ENCODE assay signal across 8 mouse cellular contexts in genomic region chr11:100826161-100826866, GRCm38 (mm10). TPM values are rescaled to one million over a fixed set of nuclear protein-coding genes. Genes with fewer than 3 reads are reported as not detected.
A peak's percentile ranks its signal among the peaks of the same experiment; 100 is the strongest.
DNase-seq lines count a peak whose midpoint lies in the region; ATAC-seq lines count a peak whose summit lies in the region.

No protein-coding gene starts in this region.

- H3K4me3 ChIP-seq in intestine, embryonic 16.5 days (ENCODE audit: low read length), result no peak overlapping the region

- H3K27me3 ChIP-seq in intestine, embryonic 16.5 days (replicated peaks; ENCODE audit: control insufficient read depth, insufficient read depth, low read length), result no peaks in the 10 kb centered on the region

- H3K4me2 ChIP-seq in intestine, embryonic 16.5 days (ENCODE audit: low read depth, low read length), result no peak overlapping the region

- WGBS in intestine, embryonic 16.5 days, result 71% methylated on average over 13 of the region's 13 CpGs

- H3K9me3 ChIP-seq in intestine, embryonic 16.5 days (ENCODE audit: control insufficient read depth, low read length), result no peaks in the 10 kb centered on the region

- H3K36me3 ChIP-seq in intestine, embryonic 16.5 days (ENCODE audit: control insufficient read depth, insufficient read depth, low read length), result no peaks in the 10 kb centered on the region

- peaks cover 14% of the 10 kb centered on the region; the same call in 1 of the 2 replicates for H3K4me1 ChIP-seq in intestine, embryonic 16.5 days (ENCODE audit: control insufficient read depth, insufficient read depth, low read length)

- no peak overlapping the region for H3K9ac ChIP-seq in intestine, embryonic 16.5 days (ENCODE audit: low read depth, low read length)

- peak; percentile 62; the same call in 1 of the 2 replicates for ATAC-seq in frontal cortex, adult (ENCODE audit: low TSS enrichment)
- ATAC-seq in neutrophil, adult 5-6 weeks (ENCODE audit: extremely low read depth, insufficient number of reproducible peaks, low FRiP score, poor library complexity, severe bottlenecking), result peak; percentile 28; the same call in 1 of the 2 replicates
- no peak for ATAC-seq in activated CD4-positive, CD25-positive, alpha-beta regulatory T cell, adult 4 months
- ATAC-seq in intestine, embryonic 16.5 days, result no peak

- H3K27ac ChIP-seq in intestine, embryonic 16.5 days (ENCODE audit: low read length), result no peak overlapping the region

- no peak for DNase-seq in frontal cortex, postnatal 25 days (ENCODE audit: low spot score in 2 of 2)
- peak; percentile 66 for DNase-seq in 416B (ENCODE audit: low read depth)
- peak; percentile 57 to 61 for DNase-seq in frontal cortex, adult 2 months (ENCODE audit: extremely low spot score in 1 of 2, low spot score in 1 of 2)
- no peak for DNase-seq in urinary bladder, postnatal 36 days (ENCODE audit: low spot score in 2 of 2)

RNA-seq across cellular contexts. Expression of gene Stat5b, which starts 24.2 kb away (rescaled TPM):
- 28.7 and 29.6 TPM in 2 replicates for polyA plus RNA-seq in frontal cortex, adult 2 months (2012; rRNA removed)
- total RNA-seq in neutrophil, adult 5-6 weeks (2017), result 103 and 108 TPM in 2 replicates
- 10 to 100 TPM; 27.8 to 37.2 TPM for polyA plus RNA-seq in activated CD4-positive, CD25-positive, alpha-beta regulatory T cell, adult 4 months (2017; shearing (Covaris generic))
- 20.5 and 22.8 TPM in 2 replicates for polyA plus RNA-seq in intestine, embryonic 16.5 days (2015; fragmentation: Nextera tagmentation; extraction: Ambion mirVana)

RNA-seq across cellular contexts. Expression of gene Stat5a, which starts 32.8 kb away (rescaled TPM):
- 3.4 and 3.7 TPM in 2 replicates for polyA plus RNA-seq in frontal cortex, adult 2 months (2012; rRNA removed)
- total RNA-seq in neutrophil, adult 5-6 weeks (2017), result 20.9 and 22.5 TPM in 2 replicates
- polyA plus RNA-seq in activated CD4-positive, CD25-positive, alpha-beta regulatory T cell, adult 4 months (2017; shearing (Covaris generic)), result 10 to 100 TPM; 23.8 to 37.0 TPM
- polyA plus RNA-seq in intestine, embryonic 16.5 days (2015; fragmentation: Nextera tagmentation; extraction: Ambion mirVana), result 5.8 and 6.2 TPM in 2 replicates

RNA-seq across cellular contexts. Expression of gene Ghdc, which starts 55.6 kb away (rescaled TPM):
- polyA plus RNA-seq in frontal cortex, adult 2 months (2012; rRNA removed), result 7.7 and 9.3 TPM in 2 replicates
- total RNA-seq in neutrophil, adult 5-6 weeks (2017), result 8.2 and 8.6 TPM in 2 replicates
- 1 to 10 TPM; 3.2 to 5.3 TPM for polyA plus RNA-seq in activated CD4-positive, CD25-positive, alpha-beta regulatory T cell, adult 4 months (2017; shearing (Covaris generic))
- 6.5 and 6.7 TPM in 2 replicates for polyA plus RNA-seq in intestine, embryonic 16.5 days (2015; fragmentation: Nextera tagmentation; extraction: Ambion mirVana)

Comparison
In these comparisons a context has a peak if more than half of its experiments do, and no peak if none do; other contexts are left out.
1. DNase-seq: peak in 416B (single experiment) and frontal cortex, adult 2 months (2 of 2); none in frontal cortex, postnatal 25 days (0 of 2) and urinary bladder, postnatal 36 days (0 of 2).
2. ATAC-seq: peak in frontal cortex, adult (single experiment) and neutrophil, adult 5-6 weeks (single experiment); none in activated CD4-positive, CD25-positive, alpha-beta regulatory T cell, adult 4 months (single experiment) and intestine, embryonic 16.5 days (single experiment).